Mouse (Mus musculus): ENCODE data around the gene Clcnka. TPM values are rescaled to one million over a fixed set of nuclear protein-coding genes. Genes with fewer than 3 reads are reported as not detected.

The Clcnka gene
- polyA plus RNA-seq, 1 experiment from 2014 or later, result not detected

- 89% methylated on average over 13 of the region's 13 CpGs for WGBS
- no peak overlapping the region for H3K9ac ChIP-seq (ENCODE audit: low read length)
- no peaks in the 10 kb centered on the region for H3K36me3 ChIP-seq (ENCODE audit: control insufficient read depth, insufficient read depth, low read length)
- H3K4me1 ChIP-seq (ENCODE audit: control insufficient read depth, insufficient read depth, low read length), result no peaks in the 10 kb centered on the region
- no peak overlapping the region for H3K4me3 ChIP-seq (ENCODE audit: low read depth, low read length)
- no peaks in the 10 kb centered on the region for H3K9me3 ChIP-seq (replicated peaks; ENCODE audit: control insufficient read depth, low read length)
- H3K27ac ChIP-seq (ENCODE audit: low read depth, low read length), result no peak overlapping the region
- ATAC-seq, result no peak
- H3K27me3 ChIP-seq (replicated peaks; ENCODE audit: control insufficient read depth, insufficient read depth, low read length), result no peaks in the 10 kb centered on the region
- H3K4me2 ChIP-seq (ENCODE audit: low read length), result no peak overlapping the region
- no peak for DNase-seq (ENCODE audit: low spot score)
Observed at GRCm38 (mm10) chr4:141423691-141424431, 25.3 kb upstream of the Clcnka start.

- 83% methylated on average over 5 of the region's 5 CpGs for WGBS
- H3K36me3 ChIP-seq (ENCODE audit: control insufficient read depth, insufficient read depth, low read length), result no peaks in the 10 kb centered on the region
Observed at GRCm38 (mm10) chr4:141423288-141423687, 24.8 kb upstream of the Clcnka start.

GRCm38 (mm10) chr4:141422841-141423240 lies 24.3 kb upstream of the Clcnka start:
- H3K27me3 ChIP-seq (replicated peaks; ENCODE audit: control insufficient read depth, insufficient read depth, low read length), result no peaks in the 10 kb centered on the region
- DNase-seq (ENCODE audit: low spot score), result no peak
- ATAC-seq, result no peak

More at GRCm38 (mm10) chr4:141423288-141423687, 24.8 kb upstream of the Clcnka start:
- H3K9ac ChIP-seq (ENCODE audit: low read length), result no peak overlapping the region
- no peak overlapping the region for H3K4me2 ChIP-seq (ENCODE audit: low read length)
- no peak for ATAC-seq
- no peak overlapping the region for H3K4me3 ChIP-seq (ENCODE audit: low read depth, low read length)
- H3K27me3 ChIP-seq (replicated peaks; ENCODE audit: control insufficient read depth, insufficient read depth, low read length), result no peaks in the 10 kb centered on the region
- DNase-seq (ENCODE audit: low spot score), result no peak
- no peak overlapping the region for H3K27ac ChIP-seq (ENCODE audit: low read depth, low read length)
- no peaks in the 10 kb centered on the region for H3K4me1 ChIP-seq (ENCODE audit: control insufficient read depth, insufficient read depth, low read length)
- no peaks in the 10 kb centered on the region for H3K9me3 ChIP-seq (replicated peaks; ENCODE audit: control insufficient read depth, low read length)

GRCm38 (mm10) chr4:141421423-141421822 lies 22.9 kb upstream of the Clcnka start:
- DNase-seq (ENCODE audit: low spot score) (no peak), ATAC-seq (no peak)
- H3K36me3 ChIP-seq (ENCODE audit: control insufficient read depth, insufficient read depth, low read length), result no peaks in the 10 kb centered on the region
- H3K9ac ChIP-seq (ENCODE audit: low read length), result no peak overlapping the region
- no peak overlapping the region for H3K4me3 ChIP-seq (ENCODE audit: low read depth, low read length)
- no peaks in the 10 kb centered on the region for H3K27me3 ChIP-seq (replicated peaks; ENCODE audit: control insufficient read depth, insufficient read depth, low read length)
- WGBS, result 67% methylated on average over 14 of the region's 14 CpGs
- H3K4me2 ChIP-seq (ENCODE audit: low read length), result no peak overlapping the region
- H3K9me3 ChIP-seq (replicated peaks; ENCODE audit: control insufficient read depth, low read length), result no peaks in the 10 kb centered on the region
- H3K27ac ChIP-seq (ENCODE audit: low read depth, low read length), result no peak overlapping the region
- H3K4me1 ChIP-seq (ENCODE audit: control insufficient read depth, insufficient read depth, low read length), result no peaks in the 10 kb centered on the region

More at GRCm38 (mm10) chr4:141422841-141423240, 24.3 kb upstream of the Clcnka start:
- WGBS, result 70% methylated on average over 5 of the region's 5 CpGs
- H3K27ac ChIP-seq (ENCODE audit: low read depth, low read length), result no peak overlapping the region
- H3K4me1 ChIP-seq (ENCODE audit: control insufficient read depth, insufficient read depth, low read length), result no peaks in the 10 kb centered on the region
- no peaks in the 10 kb centered on the region for H3K36me3 ChIP-seq (ENCODE audit: control insufficient read depth, insufficient read depth, low read length)
- H3K9me3 ChIP-seq (replicated peaks; ENCODE audit: control insufficient read depth, low read length), result no peaks in the 10 kb centered on the region
- H3K9ac ChIP-seq (ENCODE audit: low read length), result no peak overlapping the region
- H3K4me3 ChIP-seq (ENCODE audit: low read depth, low read length), result no peak overlapping the region
- H3K4me2 ChIP-seq (ENCODE audit: low read length), result no peak overlapping the region

- Histone ChIP-seq H3K36me3 (ENCODE audit: control insufficient read depth, insufficient read depth, low read length) (no peaks in the 10 kb centered on the region), H3K27ac (ENCODE audit: low read depth, low read length) (no peak overlapping the region), H3K9ac (ENCODE audit: low read length) (no peak overlapping the region), H3K4me1 (ENCODE audit: control insufficient read depth, insufficient read depth, low read length) (no peaks in the 10 kb centered on the region), H3K27me3 (replicated peaks; ENCODE audit: control insufficient read depth, insufficient read depth, low read length) (no peaks in the 10 kb centered on the region), H3K9me3 (replicated peaks; ENCODE audit: control insufficient read depth, low read length) (no peaks in the 10 kb centered on the region), H3K4me2 (ENCODE audit: low read length) (no peak overlapping the region), H3K4me3 (ENCODE audit: low read depth, low read length) (no peak overlapping the region)
- ATAC-seq (no peak), DNase-seq (ENCODE audit: low spot score) (no peak)
- 55% methylated on average over 9 of the region's 9 CpGs for WGBS
Observed at GRCm38 (mm10) chr4:141420886-141421285, 22.4 kb upstream of the Clcnka start.

- H3K27ac ChIP-seq (ENCODE audit: low read depth, low read length), result no peak within 1 kb of the TSS
- H3K27me3 ChIP-seq (replicated peaks; ENCODE audit: control insufficient read depth, insufficient read depth, low read length), result no peaks in the 10 kb centered on the region
- no peak within 1 kb of the TSS for H3K4me3 ChIP-seq (ENCODE audit: low read depth, low read length)
- H3K9ac ChIP-seq (ENCODE audit: low read length), result no peak within 1 kb of the TSS
- no peaks in the 10 kb centered on the region for H3K36me3 ChIP-seq (ENCODE audit: control insufficient read depth, insufficient read depth, low read length)
- no peak within 1 kb of the TSS for H3K4me2 ChIP-seq (ENCODE audit: low read length)
- ATAC-seq (no peak), DNase-seq (ENCODE audit: low spot score) (no peak)
- no peaks in the 10 kb centered on the region for H3K4me1 ChIP-seq (ENCODE audit: control insufficient read depth, insufficient read depth, low read length)
- H3K9me3 ChIP-seq (replicated peaks; ENCODE audit: control insufficient read depth, low read length), result no peaks in the 10 kb centered on the region
- WGBS, result 62% methylated on average over 9 of the region's 9 CpGs
Observed at GRCm38 (mm10) chr4:141420192-141420829, 21.8 kb upstream of the Clcnka start, which contains the start of gene Hspb7. Gene Hspb7 (plus strand): TSS chr4:141420779.

GRCm38 (mm10) chr4:141419398-141420191 lies 21.1 kb upstream of the Clcnka start:
- DNase-seq (ENCODE audit: low spot score), result no peak
- 76% methylated on average over 27 of the region's 27 CpGs for WGBS
- Histone ChIP-seq H3K9me3 (replicated peaks; ENCODE audit: control insufficient read depth, low read length) (no peaks in the 10 kb centered on the region), H3K36me3 (ENCODE audit: control insufficient read depth, insufficient read depth, low read length) (no peaks in the 10 kb centered on the region), H3K9ac (ENCODE audit: low read length) (no peak overlapping the region), H3K4me3 (ENCODE audit: low read depth, low read length) (no peak overlapping the region), H3K4me2 (ENCODE audit: low read length) (no peak overlapping the region), H3K27me3 (replicated peaks; ENCODE audit: control insufficient read depth, insufficient read depth, low read length) (no peaks in the 10 kb centered on the region), H3K27ac (ENCODE audit: low read depth, low read length) (no peak overlapping the region), H3K4me1 (ENCODE audit: control insufficient read depth, insufficient read depth, low read length) (no peaks in the 10 kb centered on the region)
- no peak for ATAC-seq

- no peak within 1 kb of the TSS for H3K9ac ChIP-seq (ENCODE audit: low read length)
- no peaks in the 10 kb centered on the region for H3K27me3 ChIP-seq (replicated peaks; ENCODE audit: control insufficient read depth, insufficient read depth, low read length)
- ATAC-seq (no peak), DNase-seq (ENCODE audit: low spot score) (no peak)
- no peaks in the 10 kb centered on the region for H3K9me3 ChIP-seq (replicated peaks; ENCODE audit: control insufficient read depth, low read length)
- 67% methylated on average over 7 of the region's 7 CpGs for WGBS
- H3K4me1 ChIP-seq (ENCODE audit: control insufficient read depth, insufficient read depth, low read length), result no peaks in the 10 kb centered on the region
- H3K4me2 ChIP-seq (ENCODE audit: low read length), result no peak within 1 kb of the TSS
- H3K36me3 ChIP-seq (ENCODE audit: control insufficient read depth, insufficient read depth, low read length), result no peaks in the 10 kb centered on the region
- H3K27ac ChIP-seq (ENCODE audit: low read depth, low read length), result no peak within 1 kb of the TSS
- H3K4me3 ChIP-seq (ENCODE audit: low read depth, low read length), result no peak within 1 kb of the TSS
Observed at GRCm38 (mm10) chr4:141415924-141416323, 17.4 kb upstream of the Clcnka start, which contains the start of gene Clcnkb. Gene Clcnkb (minus strand): TSS chr4:141416014.
